Mouse (Mus musculus) left cerebral cortex, adult 8-10 months (tissue): Measurements from ENCODE around the gene Wdr5b. TPM values are rescaled to one million over a fixed set of nuclear protein-coding genes. Genes with fewer than 3 reads are reported as not detected.

Experiments
- DNase-seq, 2 experiments: peaks; one replicate each; pipeline ENCODE4 v3.0.0; 2022; ENCODE audit warnings: low spot score in 2 of 2
- total RNA-seq, 4 experiments: library from RNA; stranded (reverse); gene quantifications; 2 replicates each; pipeline ENCODE4 v1.2.4; 2022

Wdr5b gene
- total RNA-seq, 4 experiments from 2014 or later: 4.4 to 5.3 (median 5.1) TPM

GRCm38 (mm10) chr16:36069819-36070575 is 29.0 kb downstream of the Wdr5b start:
- no peak for DNase-seq

- DNase-seq: no peak
Measured at GRCm38 (mm10) chr16:36071071-36071449, 30.1 kb downstream of the Wdr5b start.

- DNase-seq: peak; percentile 88 to 91
Measured at GRCm38 (mm10) chr16:36071450-36072379, 30.7 kb downstream of the Wdr5b start, which contains the start of the genes Fam162a and Ccdc58. Gene Fam162a (minus strand): TSS chr16:36071594. Gene Ccdc58 (plus strand): TSS chr16:36071685.

GRCm38 (mm10) chr16:36072410-36073011 is 31.5 kb downstream of the Wdr5b start:
- no peak for DNase-seq

GRCm38 (mm10) chr16:36074772-36075171 is 33.8 kb downstream of the Wdr5b start:
- no peak for DNase-seq

GRCm38 (mm10) chr16:36079916-36080315 is 38.9 kb downstream of the Wdr5b start:
- DNase-seq: no peak

- no peak for DNase-seq
Measured at GRCm38 (mm10) chr16:36087846-36088245, 46.9 kb downstream of the Wdr5b start.

- no peak for DNase-seq
Measured at GRCm38 (mm10) chr16:36089065-36089464, 48.1 kb downstream of the Wdr5b start.

- no peak for DNase-seq
Measured at GRCm38 (mm10) chr16:36089850-36090616, 49.0 kb downstream of the Wdr5b start.

GRCm38 (mm10) chr16:36090785-36091509 is 50.0 kb downstream of the Wdr5b start:
- DNase-seq: no peak

Other genes with a start within 250 kb of the Wdr5b start
- gene Parp14, start 169.6 kb upstream of the Wdr5b start, total RNA-seq: 1 to 10 TPM; 1.5 to 3.2 (median 2.4) TPM
- gene Parp9, start 102.7 kb upstream of the Wdr5b start, total RNA-seq: 1 to 10 TPM; 2.9 to 4.9 (median 3.9) TPM
- gene Dtx3l, start 102.0 kb upstream of the Wdr5b start, total RNA-seq: 1 to 10 TPM; 4.7 to 5.7 (median 5.2) TPM
- gene Kpna1, start 62.4 kb upstream of the Wdr5b start, total RNA-seq: 100 to 1,000 TPM; 128 to 143 (median 130) TPM
- gene Fam162a, start 30.4 kb downstream of the Wdr5b start, total RNA-seq: 10 to 100 TPM; 51.3 to 65.8 (median 62.1) TPM
- gene Ccdc58, start 30.5 kb downstream of the Wdr5b start, total RNA-seq: 10 to 100 TPM; 15.4 to 22.0 (median 19.1) TPM
- gene Csta1, start 90.1 kb downstream of the Wdr5b start, total RNA-seq: not detected
- gene Stfa2l1, start 115.6 kb downstream of the Wdr5b start, total RNA-seq: not detected
- not detected for gene Gm5483, start 143.0 kb downstream of the Wdr5b start, total RNA-seq
- gene Gm5416, start 169.2 kb downstream of the Wdr5b start, total RNA-seq: not detected
- gene 2010005H15Rik, start 180.3 kb downstream of the Wdr5b start, total RNA-seq: not detected
- gene Stfa1, start 235.8 kb downstream of the Wdr5b start, total RNA-seq: not detected